Mouse (Mus musculus): ENCODE results near the gene 2200002J24Rik. TPM values are rescaled to one million over a fixed set of nuclear protein-coding genes. Genes with fewer than 3 reads are reported as not detected.

Gene 2200002J24Rik
- total RNA-seq (2012; rRNA removed), result 1.1 and 2.4 TPM in 2 replicates

DNA sequence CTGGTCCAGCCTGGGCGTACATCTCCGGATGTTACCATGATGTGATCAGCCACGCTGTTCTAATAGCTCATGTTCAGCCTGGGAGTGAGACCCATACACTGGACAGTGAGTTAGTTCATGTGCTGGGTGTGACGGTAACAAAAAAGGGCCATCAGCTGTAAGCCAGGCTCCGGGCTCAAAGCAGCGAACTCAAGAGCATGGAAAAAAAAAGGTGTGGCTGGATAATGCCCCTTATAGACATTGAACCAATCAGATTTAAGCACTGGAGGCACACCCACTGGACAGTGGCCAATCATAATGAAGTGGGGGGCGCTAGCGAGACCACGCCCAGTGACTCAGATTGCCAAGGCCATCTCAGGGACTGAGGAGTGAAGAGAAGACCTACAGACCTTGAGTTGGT, at the start of gene 2200002J24Rik:
Gene 2200002J24Rik, plus strand, starts transcription at position 338 of the 400 bp plus-strand sequence.
- peak; percentile 50 for DNase-seq (ENCODE audit: low read depth, low spot score)
- no peaks in the 10 kb centered on the region for H3K9me3 ChIP-seq (ENCODE audit: control insufficient read depth, insufficient read depth, low read depth, low read length)
- no peak within 1 kb of the TSS for H3K9ac ChIP-seq (ENCODE audit: insufficient read depth, low read depth, low read length, poor library complexity, severe bottlenecking)
- TF ChIP-seq ZC3H11A (IDR thresholded peaks at IDR 0.05; ENCODE audit: borderline replicate concordance, low read depth, low read length) (no peak), CHD2 (IDR thresholded peaks at IDR 0.05; ENCODE audit: low read depth, low read length) (0 out of 2 replicates have a peak, but pooled peaks have one; percentile 37)
- H3K4me3 ChIP-seq (ENCODE audit: insufficient read depth in 1 of 2, low read depth in 1 of 2, low read length in 2 of 2, poor library complexity in 1 of 2, severe bottlenecking in 1 of 2), result no peak within 1 kb of the TSS
- H3K4me1 ChIP-seq (ENCODE audit: control insufficient read depth in 2 of 2, insufficient read depth in 2 of 2, low read length in 2 of 2, poor library complexity in 1 of 2), result peaks cover 0 to 5% of the 10 kb centered on the region in 2 experiments; a peak in 1 of 4 replicates
- in situ Hi-C loops (cut with MboI; ENCODE audit: low sequenced_read_pairs in 2 of 2, unreplicated experiment in 2 of 2), result no loop called here
- no peaks in the 10 kb centered on the region for H3K36me3 ChIP-seq (ENCODE audit: control insufficient read depth, insufficient read depth, low read length, poor library complexity, severe bottlenecking)
- no peak within 1 kb of the TSS; the same call in 1 of the 2 replicates for H3K27ac ChIP-seq (ENCODE audit: insufficient read depth, low read depth, low read length, poor library complexity, severe bottlenecking)

DNA sequence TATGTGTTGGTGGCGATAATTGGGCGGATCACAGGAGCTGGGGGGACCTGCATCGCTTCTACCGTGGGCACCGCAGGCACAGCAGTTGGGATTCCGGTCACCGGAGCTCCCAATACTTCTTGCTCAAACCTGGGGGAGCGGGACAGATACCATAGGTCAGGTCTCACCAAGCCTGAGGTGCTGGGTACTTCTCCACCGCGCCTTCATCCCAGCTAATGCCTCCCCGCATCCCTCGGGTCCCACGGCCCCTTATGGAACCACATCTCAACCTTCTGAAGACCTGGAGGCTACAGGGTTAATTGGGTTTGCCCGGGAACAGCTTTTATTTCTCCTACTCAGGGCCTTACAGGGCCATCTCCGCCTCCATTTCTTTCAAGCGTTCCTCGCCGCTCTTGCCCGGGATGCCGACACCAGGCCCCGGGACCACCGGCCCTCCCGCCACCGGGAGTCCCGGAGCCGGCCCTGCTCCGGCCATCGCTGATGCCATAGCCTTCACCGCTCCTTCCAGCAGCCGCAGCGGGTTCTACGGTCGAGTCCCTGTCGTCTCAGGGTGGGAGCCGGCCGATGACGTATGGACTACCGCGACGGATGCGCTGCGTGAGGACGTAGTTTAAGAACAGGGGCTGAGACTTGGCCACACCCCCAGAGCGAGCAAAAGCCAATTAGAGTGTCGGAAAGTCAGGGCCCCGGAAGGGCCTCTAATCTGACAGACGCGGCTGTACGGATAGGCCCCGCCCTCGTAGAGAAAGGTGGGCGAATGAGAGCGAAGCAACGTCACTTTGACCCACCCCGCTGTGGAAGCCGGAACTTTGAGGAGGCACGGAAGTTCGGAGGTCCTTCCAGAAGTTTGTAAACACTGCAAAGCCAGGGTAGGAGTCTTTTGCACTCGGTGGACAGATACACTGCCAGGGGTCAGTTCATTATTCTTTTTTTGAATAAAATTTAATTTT, 48.9 kb upstream of the 2200002J24Rik start, which contains the start of gene Rbm42:
Gene Rbm42, minus strand, starts transcription at position 727 of the 950 bp plus-strand sequence.
- DNase-seq (ENCODE audit: low read depth, low spot score), result peak; percentile 100
- H3K9me3 ChIP-seq (ENCODE audit: control insufficient read depth, insufficient read depth, low read depth, low read length), result no peaks in the 10 kb centered on the region
- peak within 1 kb of the TSS; percentile 78 to 88 for H3K4me3 ChIP-seq (ENCODE audit: insufficient read depth in 1 of 2, low read depth in 1 of 2, low read length in 2 of 2, poor library complexity in 1 of 2, severe bottlenecking in 1 of 2)
- H3K9ac ChIP-seq (ENCODE audit: insufficient read depth, low read depth, low read length, poor library complexity, severe bottlenecking), result peak within 1 kb of the TSS; percentile 92
- TF ChIP-seq CHD2 (IDR thresholded peaks at IDR 0.05; ENCODE audit: low read depth, low read length), result no peak
- no peak for TF ChIP-seq ZC3H11A (IDR thresholded peaks at IDR 0.05; ENCODE audit: borderline replicate concordance, low read depth, low read length)
- no peak for TF ChIP-seq MAFK (IDR thresholded peaks at IDR 0.05; ENCODE audit: insufficient read depth, low read depth, low read length)
- TF ChIP-seq ZNF384 (IDR thresholded peaks at IDR 0.05; ENCODE audit: low read depth, low read length), result no peak
- peak; percentile 76 for TF ChIP-seq HCFC1 (IDR thresholded peaks at IDR 0.05; ENCODE audit: borderline replicate concordance, insufficient read depth, low read length)
- peaks cover 24% of the 10 kb centered on the region for H3K36me3 ChIP-seq (ENCODE audit: control insufficient read depth, insufficient read depth, low read length, poor library complexity, severe bottlenecking)
- H3K27ac ChIP-seq (ENCODE audit: insufficient read depth, low read depth, low read length, poor library complexity, severe bottlenecking), result no peak within 1 kb of the TSS; the same call in 1 of the 2 replicates
- in situ Hi-C loops (cut with MboI; ENCODE audit: low sequenced_read_pairs in 2 of 2, unreplicated experiment in 2 of 2), result no loop called here
- peaks cover 0 to 2% of the 10 kb centered on the region in 2 experiments; a peak in 2 of 4 replicates for H3K4me1 ChIP-seq (ENCODE audit: control insufficient read depth in 2 of 2, insufficient read depth in 2 of 2, low read length in 2 of 2, poor library complexity in 1 of 2)

DNA sequence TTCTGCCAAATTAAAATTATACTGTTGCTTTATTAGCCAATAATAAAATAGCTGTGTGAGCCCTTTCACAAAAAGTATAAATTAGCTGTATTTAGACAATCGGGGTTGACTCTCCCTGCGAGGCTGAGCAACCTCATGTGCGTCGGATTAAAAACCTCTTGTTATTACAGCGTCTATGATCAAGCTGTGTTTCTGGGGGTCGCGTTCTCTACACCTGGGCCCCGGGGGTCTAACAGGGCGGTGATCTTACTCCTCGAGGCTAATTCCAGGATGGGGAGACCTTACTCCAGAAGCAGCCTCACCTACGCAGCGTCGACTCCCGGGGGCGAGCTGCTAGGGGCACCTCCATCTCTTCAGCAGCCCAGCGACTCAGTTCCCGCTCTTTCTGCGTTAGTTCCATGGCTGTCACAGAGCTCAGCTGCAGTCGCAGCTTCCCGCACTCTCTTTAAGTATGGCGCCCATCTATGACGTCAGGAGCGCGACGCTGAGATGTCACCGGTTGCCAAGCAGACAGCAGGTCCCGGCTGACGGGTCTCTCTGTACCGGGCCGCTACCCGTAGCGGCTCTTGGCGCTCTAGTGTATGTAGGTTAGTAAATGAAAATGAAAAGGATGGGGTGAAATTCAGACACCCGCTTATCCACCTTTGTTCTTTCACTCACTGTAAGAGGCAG, 34.1 kb upstream of the 2200002J24Rik start, which contains the start of gene Haus5:
Gene Haus5, minus strand, starts transcription at position 466 of the 672 bp plus-strand sequence.
- Histone ChIP-seq H3K9me3 (ENCODE audit: control insufficient read depth, insufficient read depth, low read depth, low read length) (no peaks in the 10 kb centered on the region), H3K9ac (ENCODE audit: insufficient read depth, low read depth, low read length, poor library complexity, severe bottlenecking) (peak within 1 kb of the TSS; percentile 94), H3K4me3 (ENCODE audit: insufficient read depth in 1 of 2, low read depth in 1 of 2, low read length in 2 of 2, poor library complexity in 1 of 2, severe bottlenecking in 1 of 2) (peak within 1 kb of the TSS; percentile 91 to 92), H3K4me1 (ENCODE audit: control insufficient read depth in 2 of 2, insufficient read depth in 2 of 2, low read length in 2 of 2, poor library complexity in 1 of 2) (no peaks in the 10 kb centered on the region), H3K36me3 (ENCODE audit: control insufficient read depth, insufficient read depth, low read length, poor library complexity, severe bottlenecking) (peaks cover 9% of the 10 kb centered on the region; the same call in 1 of the 2 replicates), H3K27ac (ENCODE audit: insufficient read depth, low read depth, low read length, poor library complexity, severe bottlenecking) (no peak within 1 kb of the TSS)
- DNase-seq (ENCODE audit: low read depth, low spot score), result peak; percentile 88
- peak; percentile 77 for TF ChIP-seq HCFC1 (IDR thresholded peaks at IDR 0.05; ENCODE audit: borderline replicate concordance, insufficient read depth, low read length)
- TF ChIP-seq ZNF384 (IDR thresholded peaks at IDR 0.05; ENCODE audit: low read depth, low read length), result no peak
- TF ChIP-seq CHD2 (IDR thresholded peaks at IDR 0.05; ENCODE audit: low read depth, low read length), result peak; percentile 85
- in situ Hi-C loops (cut with MboI; ENCODE audit: low sequenced_read_pairs in 2 of 2, unreplicated experiment in 2 of 2), result no loop called here

DNA sequence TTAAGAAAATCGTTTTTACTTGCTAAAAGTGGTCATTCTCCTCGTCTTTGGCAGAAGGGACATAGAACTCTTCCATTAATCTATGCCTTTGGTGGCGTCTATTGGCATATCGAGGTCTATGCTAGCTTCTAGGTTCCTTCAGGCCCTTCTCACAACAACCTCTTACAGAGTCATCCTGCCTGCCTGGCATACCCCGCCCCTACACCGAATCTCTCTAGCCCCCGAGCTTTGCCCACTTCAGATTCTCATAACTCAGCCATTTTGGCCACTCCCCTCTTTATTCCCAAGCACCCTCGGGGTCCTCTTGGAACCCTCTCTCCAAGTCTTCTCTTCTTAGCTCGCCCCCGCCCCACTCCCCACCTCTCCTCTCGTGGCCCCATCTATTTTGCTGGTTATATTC, 33.4 kb upstream of the 2200002J24Rik start:
- H3K9me3 ChIP-seq (ENCODE audit: control insufficient read depth, insufficient read depth, low read depth, low read length), result no peaks in the 10 kb centered on the region
- H3K4me1 ChIP-seq (ENCODE audit: control insufficient read depth in 2 of 2, insufficient read depth in 2 of 2, low read length in 2 of 2, poor library complexity in 1 of 2), result no peaks in the 10 kb centered on the region
- in situ Hi-C loops (cut with MboI; ENCODE audit: low sequenced_read_pairs in 2 of 2, unreplicated experiment in 2 of 2), result no loop called here
- H3K36me3 ChIP-seq (ENCODE audit: control insufficient read depth, insufficient read depth, low read length, poor library complexity, severe bottlenecking), result peaks cover 5% of the 10 kb centered on the region; the same call in 1 of the 2 replicates
- TF ChIP-seq HCFC1 (IDR thresholded peaks at IDR 0.05; ENCODE audit: borderline replicate concordance, insufficient read depth, low read length), result no peak
- no peak for TF ChIP-seq ZNF384 (IDR thresholded peaks at IDR 0.05; ENCODE audit: low read depth, low read length)
- TF ChIP-seq ZC3H11A (IDR thresholded peaks at IDR 0.05; ENCODE audit: borderline replicate concordance, low read depth, low read length), result no peak
- TF ChIP-seq MAFK (IDR thresholded peaks at IDR 0.05; ENCODE audit: insufficient read depth, low read depth, low read length), result no peak
- TF ChIP-seq CHD2 (IDR thresholded peaks at IDR 0.05; ENCODE audit: low read depth, low read length), result no peak
- peak overlapping the region; percentile 38; the same call in 1 of the 2 replicates for H3K9ac ChIP-seq (ENCODE audit: insufficient read depth, low read depth, low read length, poor library complexity, severe bottlenecking)
- no peak overlapping the region for H3K27ac ChIP-seq (ENCODE audit: insufficient read depth, low read depth, low read length, poor library complexity, severe bottlenecking)
- H3K4me3 ChIP-seq (ENCODE audit: insufficient read depth in 1 of 2, low read depth in 1 of 2, low read length in 2 of 2, poor library complexity in 1 of 2, severe bottlenecking in 1 of 2), result peak overlapping the region; percentile 91 to 92
- DNase-seq (ENCODE audit: low read depth, low spot score), result no peak
